Mouse (Mus musculus): ENCODE data around the gene Pbld2.

DNA sequence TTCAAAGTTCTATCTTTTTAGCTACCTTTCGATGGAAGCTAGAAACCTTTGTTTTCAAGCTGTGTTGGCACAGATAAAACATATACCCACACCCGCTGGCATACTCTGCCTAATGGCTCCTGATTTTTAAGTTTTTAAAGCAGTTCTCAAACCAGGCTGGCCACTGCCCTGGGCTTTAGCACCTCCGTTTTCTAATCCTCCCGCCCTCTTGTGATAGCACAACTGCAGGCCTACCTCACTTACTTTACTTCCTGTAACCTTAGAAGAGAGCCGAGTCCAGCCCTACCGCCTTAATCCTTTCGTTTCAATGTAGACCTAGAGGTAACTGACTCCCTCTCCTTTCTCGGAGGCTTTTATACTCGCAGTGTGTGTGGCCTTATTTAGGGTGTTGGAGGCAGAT lies 20.9 kb upstream of the Pbld2 start:
- TF ChIP-seq JUND (IDR thresholded peaks at IDR 0.05; ENCODE audit: low read depth, low read length) (no peak), CTCF (IDR thresholded peaks at IDR 0.05 in 2 of 3, conservative IDR thresholded peaks at IDR 0.05 in 1 of 3; ENCODE audit: control insufficient read depth in 1 of 3, insufficient read depth in 1 of 3, low read depth in 2 of 3, low read length in 3 of 3, poor library complexity in 1 of 3, severe bottlenecking in 1 of 3) (no peak), MAZ (IDR thresholded peaks at IDR 0.05; ENCODE audit: low read depth, low read length) (no peak), SMC3 (IDR thresholded peaks at IDR 0.05; ENCODE audit: low read depth, low read length) (no peak), KAT2A (conservative IDR thresholded peaks at IDR 0.05; ENCODE audit: low read depth, low read length) (no peak), ZMIZ1 (IDR thresholded peaks at IDR 0.05; ENCODE audit: low read depth, low read length) (no peak), POLR2A (IDR thresholded peaks at IDR 0.05; ENCODE audit: control insufficient read depth in 1 of 2, insufficient read depth in 1 of 2, low read depth in 1 of 2, low read length in 2 of 2, poor library complexity in 1 of 2) (no peak), NRF1 (IDR thresholded peaks at IDR 0.05; ENCODE audit: insufficient read depth, low read depth, low read length, poor library complexity, severe bottlenecking) (no peak), EP300 (IDR thresholded peaks at IDR 0.05; ENCODE audit: low read depth in 1 of 2, low read length in 2 of 2) (no peak), CHD2 (IDR thresholded peaks at IDR 0.05; ENCODE audit: low read length) (no peak), ZC3H11A (IDR thresholded peaks at IDR 0.05; ENCODE audit: low read depth, low read length) (no peak), ETS1 (IDR thresholded peaks at IDR 0.05; ENCODE audit: low read depth, low read length) (no peak), TAL1 (IDR thresholded peaks at IDR 0.05; ENCODE audit: low read length) (no peak), MAX (IDR thresholded peaks at IDR 0.05; ENCODE audit: low read length) (no peak)

Measured in MEL (cell line).